Mouse (Mus musculus): ENCODE measurements around the gene Tlr9. TPM values are rescaled to one million over a fixed set of nuclear protein-coding genes. Genes with fewer than 3 reads are reported as not detected.

Gene Tlr9
- 60.9 and 63.2 TPM in 2 replicates for polyA plus RNA-seq (2012; ENCODE audit: low replicate concordance)

DNA sequence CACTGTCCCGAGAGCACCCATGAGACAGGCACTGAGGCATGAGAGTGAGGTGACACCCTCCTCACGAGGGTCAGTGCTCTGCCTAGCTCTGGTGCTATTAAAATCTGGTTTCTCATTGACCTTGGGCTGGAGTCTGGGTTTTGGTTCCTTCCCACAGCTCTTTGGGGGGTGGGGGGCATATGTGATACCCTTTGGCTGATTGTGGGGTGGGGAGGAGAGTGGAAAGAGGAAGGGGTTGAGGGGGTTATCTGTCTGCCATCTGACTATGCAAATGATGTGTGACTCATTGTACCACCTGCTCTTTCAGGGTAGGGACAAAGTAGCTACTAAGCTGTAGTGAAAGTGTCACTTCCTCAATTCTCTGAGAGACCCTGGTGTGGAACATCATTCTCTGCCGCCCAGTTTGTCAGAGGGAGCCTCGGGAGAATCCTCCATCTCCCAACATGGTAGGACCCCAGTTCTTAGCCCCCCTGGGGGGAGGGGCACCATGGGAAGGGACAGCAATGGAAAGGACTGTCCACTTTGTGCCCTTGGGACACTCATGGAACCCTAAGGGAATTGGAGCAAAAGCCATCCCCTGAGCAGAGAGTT is at the start of gene Tlr9:
Gene Tlr9, plus strand, starts transcription at position 338 of the 591 bp plus-strand sequence.

DNA sequence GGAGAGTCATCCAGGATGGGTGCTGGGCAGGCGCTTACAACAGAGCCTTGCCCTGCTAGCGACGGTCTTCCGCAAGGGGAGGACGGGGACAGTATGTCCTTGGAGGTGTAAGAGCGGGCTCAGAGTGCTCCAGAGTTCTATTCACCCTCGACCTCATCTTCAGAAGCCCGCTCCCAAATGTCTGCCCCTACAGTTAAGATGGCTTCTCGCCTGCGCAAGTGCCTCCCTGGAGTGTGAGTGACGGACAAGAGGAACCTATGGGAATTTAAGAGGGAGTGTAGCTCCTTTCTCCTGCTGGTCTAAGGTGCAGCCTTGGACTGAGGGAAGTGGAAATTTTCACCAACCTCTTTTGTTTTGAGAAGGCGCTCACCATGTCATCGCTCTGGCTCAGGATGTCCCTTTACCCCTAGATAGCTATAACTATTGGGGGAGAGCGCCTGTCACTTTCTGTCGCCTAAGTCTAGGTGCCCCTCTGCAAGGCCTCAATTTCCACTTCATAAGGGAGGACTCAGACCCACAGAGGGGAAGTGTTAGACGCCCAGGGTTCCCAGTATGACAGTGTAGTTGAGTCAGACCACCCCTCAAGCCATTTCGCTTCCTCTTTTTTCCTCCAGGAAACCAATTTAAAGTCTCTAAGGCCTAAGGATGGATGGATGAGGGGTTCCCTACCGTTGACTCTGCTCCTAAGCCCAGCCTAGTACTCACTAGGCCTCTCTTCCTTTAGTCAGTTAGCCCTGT is 22.7 kb upstream of the Tlr9 start, which contains the start of gene Ppm1m:
Gene Ppm1m, minus strand, starts transcription at position 212 of the 738 bp plus-strand sequence.

DNA sequence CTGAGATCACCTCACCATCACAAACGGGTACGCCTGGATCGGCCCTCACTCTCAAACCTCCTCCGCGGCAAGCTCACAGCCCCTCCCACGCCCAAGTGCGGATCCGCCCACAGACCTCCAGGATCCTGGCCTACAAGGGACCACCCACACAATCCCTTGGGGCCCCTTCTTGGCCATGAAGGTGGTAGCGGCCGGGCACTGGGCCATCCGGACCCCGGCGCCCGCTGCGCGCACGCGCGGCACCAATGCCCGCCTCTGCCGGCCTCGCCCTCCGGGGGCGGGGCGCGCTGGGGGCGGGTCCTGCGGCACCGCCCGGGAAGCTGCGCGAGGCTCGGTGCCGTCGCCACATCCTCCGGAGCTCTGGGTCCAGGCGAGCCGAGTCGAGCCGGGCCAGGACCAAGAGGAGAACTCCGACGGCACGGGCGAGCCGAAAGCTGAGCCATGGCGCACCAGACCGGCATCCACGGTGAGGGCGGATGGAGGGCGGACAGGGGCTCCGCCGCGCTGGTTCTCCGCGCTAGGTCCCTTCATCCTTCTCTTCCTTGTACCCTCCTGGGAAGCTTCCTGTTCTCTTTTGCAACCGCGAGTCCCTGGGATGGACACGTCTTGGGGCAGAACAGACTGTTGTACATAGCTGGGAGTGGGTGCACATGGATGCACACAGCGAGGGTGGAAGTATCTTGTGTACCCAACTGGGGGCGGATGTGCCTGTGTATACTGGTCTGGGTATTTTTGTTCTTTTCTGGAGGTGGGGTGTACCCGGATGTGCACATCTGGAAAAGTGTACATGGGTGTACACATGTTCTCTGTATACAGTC is 19.4 kb upstream of the Tlr9 start, which contains the start of gene Twf2:
Gene Twf2, plus strand, starts transcription at position 290 of the 818 bp plus-strand sequence.

Other genes with a start within 250 kb of the Tlr9 start
- gene Col6a4, start 125.8 kb upstream of the Tlr9 start, polyA plus RNA-seq (2012; ENCODE audit: low replicate concordance), result 12.9 and 15.9 TPM in 2 replicates
- gene Glyctk, start 64.5 kb upstream of the Tlr9 start, polyA plus RNA-seq (2012; ENCODE audit: low replicate concordance), result 4.0 and 5.8 TPM in 2 replicates
- gene Wdr82, start 51.7 kb upstream of the Tlr9 start, polyA plus RNA-seq (2012; ENCODE audit: low replicate concordance), result 12.3 and 20.0 TPM in 2 replicates
- gene Ppm1m, start 22.9 kb upstream of the Tlr9 start, polyA plus RNA-seq (2012; ENCODE audit: low replicate concordance), result 93.5 and 123 TPM in 2 replicates
- gene Twf2, start 19.5 kb upstream of the Tlr9 start, polyA plus RNA-seq (2012; ENCODE audit: low replicate concordance), result 96.4 and 134 TPM in 2 replicates
- 8.3 and 18.2 TPM in 2 replicates for gene Alas1, start 26.1 kb downstream of the Tlr9 start, polyA plus RNA-seq (2012; ENCODE audit: low replicate concordance)
- gene Poc1a, start 58.5 kb downstream of the Tlr9 start, polyA plus RNA-seq (2012; ENCODE audit: low replicate concordance), result 1.5 and 3.1 TPM in 2 replicates
- gene Dusp7, start 146.0 kb downstream of the Tlr9 start, polyA plus RNA-seq (2012; ENCODE audit: low replicate concordance), result 34.0 and 65.7 TPM in 2 replicates
- 18.9 and 19.9 TPM in 2 replicates for gene Rpl29, start 206.9 kb downstream of the Tlr9 start, polyA plus RNA-seq (2012; ENCODE audit: low replicate concordance)
- gene Acy1, start 215.7 kb downstream of the Tlr9 start, polyA plus RNA-seq (2012; ENCODE audit: low replicate concordance), result 20.3 and 21.3 TPM in 2 replicates
- gene Abhd14b, start 224.9 kb downstream of the Tlr9 start, polyA plus RNA-seq (2012; ENCODE audit: low replicate concordance), result 4.2 and 4.6 TPM in 2 replicates
- 2.3 and 7.2 TPM in 2 replicates for gene Abhd14a, start 225.1 kb downstream of the Tlr9 start, polyA plus RNA-seq (2012; ENCODE audit: low replicate concordance)
- gene Pcbp4, start 230.7 kb downstream of the Tlr9 start, polyA plus RNA-seq (2012; ENCODE audit: low replicate concordance), result 34.0 and 111 TPM in 2 replicates
- gene Gpr62, start 243.3 kb downstream of the Tlr9 start, polyA plus RNA-seq (2012; ENCODE audit: low replicate concordance), result 0.31 and 0.72 TPM in 2 replicates

All from hematopoietic multipotent progenitor cell, adult 10-12 weeks (in vitro differentiated cells).